Mouse (Mus musculus) cortical plate, adult 2 months (tissue): ENCODE measurements around the gene Rere.

Experiments used
- CTCF ChIP-seq: fragments of 200-500 bp; IDR thresholded peaks from 2 replicates; pipeline ENCODE4 v1.5.1; 2011; ENCODE audit warnings: mild to moderate bottlenecking, control low read depth, low read length; ENCODE audit not compliant: insufficient read depth; ENCODE audit errors: extremely low read depth
- POLR2A ChIP-seq: fragments of 200-500 bp; IDR thresholded peaks from 2 replicates; pipeline ENCODE4 v1.6.1; 2011; ENCODE audit warnings: mild to moderate bottlenecking, low read length, control low read depth; ENCODE audit not compliant: insufficient read depth; ENCODE audit errors: extremely low read depth

DNA sequence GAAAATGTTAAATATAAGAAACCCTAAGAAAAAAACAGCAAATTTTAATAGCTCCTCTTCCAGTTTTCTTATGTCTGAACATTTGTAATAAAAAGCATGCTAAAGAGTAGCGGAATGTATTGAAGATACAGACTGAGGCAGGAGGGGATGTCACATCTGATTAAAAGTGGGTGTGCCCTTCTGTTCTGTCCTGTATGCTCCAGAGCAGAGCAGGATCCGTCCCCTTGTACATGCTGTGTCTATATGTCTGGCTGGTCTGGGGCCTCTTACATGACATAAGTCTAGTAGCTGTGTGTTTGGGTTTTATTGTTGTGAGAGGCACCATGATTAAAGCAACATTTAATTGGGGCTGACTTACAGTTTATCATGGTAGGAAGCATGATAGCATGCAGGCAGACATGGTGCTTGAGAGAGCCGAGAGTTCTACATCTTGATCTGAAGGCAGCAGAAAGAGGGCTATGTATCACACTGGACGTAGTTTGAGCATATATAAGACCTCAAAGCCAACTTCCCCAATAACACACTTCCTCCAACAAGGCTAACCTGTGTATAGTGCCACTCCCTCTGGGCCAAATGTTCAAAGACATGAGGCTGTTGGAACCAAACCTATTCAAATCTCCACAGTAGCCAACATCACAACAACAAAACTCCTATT, 189.4 kb downstream of the Rere start:
- no peak for TF ChIP-seq POLR2A
- TF ChIP-seq CTCF = no peak
